Mouse (Mus musculus) CH12.LX (cell line): ENCODE measurements around the gene Klre1. TPM values are rescaled to one million over a fixed set of nuclear protein-coding genes. Genes with fewer than 3 reads are reported as not detected.
A peak's percentile ranks its signal among the peaks of the same experiment; 100 is the strongest.

Source experiments
- DNase-seq: peaks from one replicate; pipeline ENCODE4 v3.0.0-alpha.2; 2013; ENCODE audit errors: extremely low read depth
- H3K27ac ChIP-seq: 2 replicates; pipeline ENCODE4 v1.5.1; 2012; ENCODE audit warnings: low read depth, mild to moderate bottlenecking, control low read depth, moderate library complexity; ENCODE audit not compliant: insufficient read depth
- H3K27me3 ChIP-seq: replicated peaks from 2 replicates; pipeline ENCODE3; 2012; ENCODE audit warnings: inconsistent platforms
- H3K36me3 ChIP-seq, 2 experiments: replicated peaks in 1 of 2; 2 replicates each; pipeline versions ENCODE3 to v1.6.1; 2012; ENCODE audit warnings: inconsistent platforms in 1 of 2, low read length in 1 of 2, mild to moderate bottlenecking in 1 of 2, mixed read lengths in 1 of 2, moderate library complexity in 1 of 2; ENCODE audit not compliant: control insufficient read depth in 1 of 2, insufficient read depth in 1 of 2
- H3K4me1 ChIP-seq, 2 experiments: 2 replicates each; pipeline ENCODE4 v1.6.1; 2012; ENCODE audit warnings: inconsistent platforms in 1 of 2, moderate library complexity in 1 of 2; ENCODE audit not compliant: insufficient read depth in 2 of 2, control insufficient read depth in 1 of 2
- H3K4me2 ChIP-seq: 2 replicates; pipeline ENCODE4 v1.6.1; 2012; ENCODE audit warnings: low read depth, mild to moderate bottlenecking, control low read depth; ENCODE audit not compliant: poor library complexity, insufficient read depth, severe bottlenecking
- H3K4me3 ChIP-seq, 3 experiments: fragments of 150-350 bp in 1 of 3; sonication (generic) in 1 of 3; replicated peaks in 1 of 3; 2 replicates each; pipeline versions ENCODE3 to v1.5.1; 2011 to 2012; ENCODE audit warnings: low read depth in 2 of 3, low read length in 2 of 3, mild to moderate bottlenecking in 2 of 3, moderate library complexity in 2 of 3, control low read depth in 1 of 3, improper control_type of control experiment in 1 of 3, inconsistent platforms in 1 of 3, mixed read lengths in 1 of 3; ENCODE audit not compliant: poor library complexity in 1 of 3
- H3K79me2 ChIP-seq: replicated peaks from 2 replicates; pipeline ENCODE4 v1.6.1; 2012; ENCODE audit warnings: mild to moderate bottlenecking, moderate library complexity; ENCODE audit not compliant: control insufficient read depth, poor library complexity, insufficient read depth, severe bottlenecking; ENCODE audit errors: extremely low read depth
- H3K9ac ChIP-seq: 2 replicates; pipeline ENCODE4 v1.6.1; 2012; ENCODE audit warnings: low read depth, mild to moderate bottlenecking, control low read depth, moderate library complexity; ENCODE audit not compliant: insufficient read depth
- H3K9me3 ChIP-seq: replicated peaks from 2 replicates; pipeline ENCODE3; 2012; ENCODE audit warnings: low read length, inconsistent platforms, mixed read lengths
- BHLHE40 ChIP-seq: IDR thresholded peaks from 2 replicates; pipeline ENCODE4 v1.6.1; 2011; ENCODE audit warnings: mild to moderate bottlenecking, low read depth, low read length, improper control_type of control experiment
- CHD1 ChIP-seq: IDR thresholded peaks from 2 replicates; pipeline ENCODE4 v1.6.1; 2012; ENCODE audit warnings: low read depth, low read length, improper control_type of control experiment, inconsistent platforms
- CHD2 ChIP-seq: IDR thresholded peaks from 2 replicates; pipeline ENCODE4 v1.6.1; 2011; ENCODE audit warnings: low read length, improper control_type of control experiment
- E2F4 ChIP-seq: IDR thresholded peaks from 2 replicates; pipeline ENCODE4 v1.6.1; 2011; ENCODE audit warnings: low read depth, low read length, improper control_type of control experiment; ENCODE audit not compliant: insufficient replicate concordance
- ELF1 ChIP-seq: IDR thresholded peaks from 2 replicates; pipeline ENCODE4 v1.6.1; 2014; ENCODE audit warnings: low read depth, mild to moderate bottlenecking, inconsistent platforms, low read length, improper control_type of control experiment
- EP300 ChIP-seq: IDR thresholded peaks from 2 replicates; pipeline ENCODE4 v1.6.1; 2011; ENCODE audit warnings: low read length, improper control_type of control experiment
- GABPA ChIP-seq: IDR thresholded peaks from 2 replicates; pipeline ENCODE4 v1.6.1; 2012; ENCODE audit warnings: low read depth, low read length, improper control_type of control experiment, inconsistent platforms; ENCODE audit not compliant: insufficient replicate concordance
- IRF4 ChIP-seq: IDR thresholded peaks from 2 replicates; pipeline ENCODE4 v1.6.1; 2014; ENCODE audit warnings: low read depth, mild to moderate bottlenecking, inconsistent platforms, low read length, improper control_type of control experiment
- JUN ChIP-seq: IDR thresholded peaks from 2 replicates; pipeline ENCODE4 v1.6.1; 2011; ENCODE audit warnings: low read depth, mild to moderate bottlenecking, low read length, improper control_type of control experiment, moderate library complexity; ENCODE audit not compliant: insufficient read depth
- JUND ChIP-seq: conservative IDR thresholded peaks from 2 replicates; pipeline ENCODE4 v1.6.1; 2011; ENCODE audit warnings: low read depth, low read length, improper control_type of control experiment
- KAT2A ChIP-seq: IDR thresholded peaks from 2 replicates; pipeline ENCODE4 v1.6.1; 2012; ENCODE audit warnings: low read length, improper control_type of control experiment, inconsistent platforms; ENCODE audit not compliant: insufficient replicate concordance
- MAX ChIP-seq: IDR thresholded peaks from 2 replicates; pipeline ENCODE4 v1.6.1; 2011; ENCODE audit warnings: low read length, improper control_type of control experiment
- MAZ ChIP-seq: IDR thresholded peaks from 2 replicates; pipeline ENCODE4 v1.6.1; 2012; ENCODE audit warnings: low read depth, mild to moderate bottlenecking, inconsistent platforms, low read length, improper control_type of control experiment, moderate library complexity
- MEF2A ChIP-seq: IDR thresholded peaks from 2 replicates; pipeline ENCODE4 v1.6.1; 2014; ENCODE audit warnings: low read depth, mild to moderate bottlenecking, inconsistent platforms, low read length, improper control_type of control experiment, borderline replicate concordance
- MXI1 ChIP-seq: IDR thresholded peaks from 2 replicates; pipeline ENCODE4 v1.6.1; 2011; ENCODE audit warnings: mild to moderate bottlenecking, low read depth, low read length, improper control_type of control experiment
- MYC ChIP-seq: IDR thresholded peaks from 2 replicates; pipeline ENCODE4 v1.6.1; 2011; ENCODE audit warnings: low read depth, mild to moderate bottlenecking, improper control_type of control experiment, low read length
- POLR2AphosphoS2 ChIP-seq: IDR thresholded peaks from 2 replicates; pipeline ENCODE4 v1.6.1; 2011; ENCODE audit warnings: low read depth, low read length, improper control_type of control experiment
- RAD21 ChIP-seq: IDR thresholded peaks from 2 replicates; pipeline ENCODE4 v1.6.1; 2011; ENCODE audit warnings: low read depth, mild to moderate bottlenecking, low read length, improper control_type of control experiment, moderate library complexity
- RCOR1 ChIP-seq: conservative IDR thresholded peaks from 2 replicates; pipeline ENCODE4 v1.6.1; 2012; ENCODE audit warnings: low read depth, mild to moderate bottlenecking, inconsistent platforms, low read length, improper control_type of control experiment
- SIN3A ChIP-seq: IDR thresholded peaks from 2 replicates; pipeline ENCODE4 v1.6.1; 2012; ENCODE audit warnings: low read length, improper control_type of control experiment, inconsistent platforms
- SMC3 ChIP-seq: IDR thresholded peaks from 2 replicates; pipeline ENCODE4 v1.6.1; 2011; ENCODE audit warnings: low read depth, low read length, improper control_type of control experiment
- TBP ChIP-seq: conservative IDR thresholded peaks from 2 replicates; pipeline ENCODE4 v1.6.1; 2011; ENCODE audit warnings: low read depth, low read length, improper control_type of control experiment
- TCF12 ChIP-seq: IDR thresholded peaks from 2 replicates; pipeline ENCODE4 v1.6.1; 2014; ENCODE audit warnings: low read depth, mild to moderate bottlenecking, inconsistent platforms, low read length, improper control_type of control experiment
- UBTF ChIP-seq: IDR thresholded peaks from 2 replicates; pipeline ENCODE4 v1.6.1; 2012; ENCODE audit warnings: low read depth, mild to moderate bottlenecking, inconsistent platforms, low read length, improper control_type of control experiment, moderate library complexity
- USF1 ChIP-seq: IDR thresholded peaks from 2 replicates; pipeline ENCODE4 v1.6.1; 2014; ENCODE audit warnings: low read depth, mild to moderate bottlenecking, inconsistent platforms, low read length, improper control_type of control experiment
- USF2 ChIP-seq: conservative IDR thresholded peaks from 2 replicates; pipeline ENCODE4 v1.6.1; 2011; ENCODE audit warnings: low read depth, low read length, improper control_type of control experiment
- ZC3H11A ChIP-seq: IDR thresholded peaks from 2 replicates; pipeline ENCODE4 v1.6.1; 2012; ENCODE audit warnings: low read depth, mild to moderate bottlenecking, inconsistent platforms, low read length, improper control_type of control experiment
- ZKSCAN1 ChIP-seq: IDR thresholded peaks from 2 replicates; pipeline ENCODE4 v1.6.1; 2012; ENCODE audit warnings: low read depth, inconsistent platforms, low read length, improper control_type of control experiment, borderline replicate concordance
- ZMIZ1 ChIP-seq: IDR thresholded peaks from 2 replicates; pipeline ENCODE4 v1.6.1; 2012; ENCODE audit warnings: low read depth, mild to moderate bottlenecking, inconsistent platforms, low read length, improper control_type of control experiment
- ZNF384 ChIP-seq: IDR thresholded peaks from 2 replicates; pipeline ENCODE4 v1.6.1; 2012; ENCODE audit warnings: low read depth, low read length, improper control_type of control experiment, inconsistent platforms
- dilution Hi-C: fragments of 300-500 bp; cut with MboI; formaldehyde crosslinking; loops from 2 replicates; pipeline ENCODE4 v1.14.3; 2020; ENCODE audit warnings: low sequenced_read_pairs; ENCODE audit not compliant: extremely low pct_unique_long_range_greater_than_20kb, extremely low pct_ligation_motif_present
- in situ Hi-C: fragments of 300-500 bp; cut with MboI; formaldehyde crosslinking; loops from 3 replicates; pipeline ENCODE4 v1.14.3; 2019; ENCODE audit warnings: low sequenced_read_pairs, low pct_ligation_motif_present, low pct_unique_long_range_greater_than_20kb, mixed read lengths
- polyA plus RNA-seq: library from polyadenylated mRNA; unstranded; fragments of >175 nt; gene quantifications from 2 replicates; pipeline ENCODE4 v1.2.1, GENCODE M21; 2012; ENCODE audit warnings: low read depth; ENCODE audit not compliant: insufficient read length
- total RNA-seq, 2 experiments: library from RNA; depleted of rRNA; stranded (reverse); fragments of 300-350 nt in 1 of 2; fragments of >200 nt in 1 of 2; gene quantifications; 2 replicates each; pipeline ENCODE4 v1.2.3; 2012 to 2014

Klre1 gene
- total and polyA plus RNA-seq, 3 experiments = not detected

- in situ Hi-C loops = loop anchor here (25.0 kb wide), 1 partner anchor 280 kb away; no protein-coding TSS in a partner anchor
These were observed 35.2 kb upstream of the Klre1 start for GRCm38 (mm10) chr6:129542540-129542939.

GRCm38 (mm10) chr6:129543709-129544606 is 33.7 kb upstream of the Klre1 start:
- in situ Hi-C loops (loop anchor here (25.0 kb wide), 1 partner anchor 282 kb away; no protein-coding TSS in a partner anchor), dilution Hi-C loops (no loop called here)
- H3K27me3 ChIP-seq = no peaks in the 10 kb centered on the region
- H3K4me3 ChIP-seq = no peak overlapping the region
- H3K4me1 ChIP-seq = peaks cover 0 to 25% of the 10 kb centered on the region in 2 experiments; a peak in 2 of 4 replicates
- no peak overlapping the region for H3K27ac ChIP-seq
- no peak overlapping the region for H3K9ac ChIP-seq
- H3K36me3 ChIP-seq = peaks cover 27 to 47% of the 10 kb centered on the region in 2 experiments
- H3K9me3 ChIP-seq = no peaks in the 10 kb centered on the region
- no peaks in the 10 kb centered on the region for H3K79me2 ChIP-seq
- H3K4me2 ChIP-seq = no peak overlapping the region
- DNase-seq = peak; percentile 48
- TF ChIP-seq E2F4 (no peak), MAZ (no peak), JUN (no peak), USF2 (no peak), ELF1 (no peak), IRF4 (no peak), ZC3H11A (no peak), JUND (no peak), TCF12 (no peak), MXI1 (no peak), EP300 (no peak), ZNF384 (no peak), MYC (0 out of 2 replicates have a peak, but pooled peaks have one; percentile 54), KAT2A (no peak), CHD1 (no peak), ZMIZ1 (no peak), RCOR1 (no peak), GABPA (no peak), CHD2 (no peak), SIN3A (no peak), MEF2A (no peak), RAD21 (peak; percentile 65), SMC3 (peak; percentile 73), USF1 (no peak), POLR2AphosphoS2 (no peak), ZKSCAN1 (no peak), UBTF (no peak), MAX (0 out of 2 replicates have a peak, but pooled peaks have one; percentile 34), BHLHE40 (no peak), TBP (no peak)

More at GRCm38 (mm10) chr6:129542540-129542939, 35.2 kb upstream of the Klre1 start:
- no peak overlapping the region for H3K4me2 ChIP-seq
- H3K4me1 ChIP-seq = peaks cover 0 to 19% of the 10 kb centered on the region in 2 experiments; a peak in 1 of 4 replicates
- no peak for TF ChIP-seq SMC3
- no peak for TF ChIP-seq ZKSCAN1
- TF ChIP-seq, all 38 proteins: peak for 0
- no peak for DNase-seq
- H3K9ac ChIP-seq = no peak overlapping the region
- peaks cover 38 to 61% of the 10 kb centered on the region in 2 experiments for H3K36me3 ChIP-seq
- no peak overlapping the region for H3K27ac ChIP-seq
- H3K4me3 ChIP-seq = no peak overlapping the region
- no peaks in the 10 kb centered on the region for H3K79me2 ChIP-seq
- no peaks in the 10 kb centered on the region for H3K9me3 ChIP-seq
- dilution Hi-C loops = no loop called here
- H3K27me3 ChIP-seq = no peaks in the 10 kb centered on the region
